Mouse (Mus musculus) v-Abl transformed pro-B cells (cell line): ENCODE measurements around the gene Pramef20.
"Not testable (repeated sequence)": the region's sequence is repeated elsewhere in the genome, so short reads cannot be mapped to it uniquely, and the experiment has no call there.

Experiments used
- in situ Hi-C, 2 experiments: fragments of 400-800 bp; cut with MboI; formaldehyde crosslinking; loops; one replicate each; pipeline ENCODE4 v1.15.1; 2025; ENCODE audit not compliant: unreplicated experiment in 2 of 2

The Pramef20 gene

DNA sequence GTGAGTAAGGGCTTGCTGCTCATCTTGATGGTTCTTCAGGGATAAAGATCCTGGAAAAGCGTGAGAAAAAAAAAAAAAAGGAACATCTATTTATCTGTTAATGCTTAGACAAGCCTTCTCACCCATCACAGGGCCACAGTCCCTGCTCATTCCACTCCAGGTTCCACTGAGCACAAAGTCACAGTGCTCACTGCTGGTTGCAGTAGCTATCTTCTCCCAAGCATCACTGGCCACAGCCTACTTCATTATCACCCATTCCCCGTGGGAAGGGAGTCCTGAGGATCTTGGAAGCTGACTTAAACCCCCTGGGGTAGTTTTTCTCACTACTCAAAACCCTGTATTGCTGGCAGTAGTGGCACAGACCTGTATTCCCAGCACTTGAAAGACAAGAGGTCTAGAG lies at the start of gene Pramef20:
TSS of gene Pramef20 (minus strand) at position 23 of the 400 bp plus-strand sequence.
- in situ Hi-C loops = no loop called here

- in situ Hi-C loops = loop anchor here in 1 of 2 experiments (10.0 kb wide), 1 partner anchor 80 kb away; no protein-coding TSS in a partner anchor
These were observed 46.9 kb upstream of the Pramef20 start for GRCm38 (mm10) chr4:144424590-144424989.

- in situ Hi-C loops = loop anchor here in 1 of 2 experiments (10.0 kb wide), 1 partner anchor 84 kb away; no protein-coding TSS in a partner anchor
These were observed 42.9 kb upstream of the Pramef20 start for GRCm38 (mm10) chr4:144420644-144421043.

DNA sequence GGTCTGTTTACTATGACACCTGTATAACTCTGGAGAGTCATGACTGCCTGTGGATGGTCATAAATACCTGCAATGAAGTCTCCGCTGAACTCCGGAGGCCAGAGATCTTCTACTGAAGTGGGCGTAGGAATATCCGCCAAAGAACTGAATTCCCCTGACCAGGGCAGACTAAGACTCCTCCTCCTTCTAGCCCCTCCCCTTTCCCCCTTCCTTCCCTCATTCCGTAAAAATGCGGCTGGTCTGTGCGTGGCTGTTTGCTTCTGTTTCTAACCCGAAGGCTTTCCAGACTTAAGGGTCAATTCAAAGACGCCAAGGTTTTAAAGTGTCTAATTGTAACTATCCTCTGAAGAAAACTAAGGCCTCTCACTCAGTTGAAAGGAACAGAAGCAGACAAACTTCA lies 30.6 kb upstream of the Pramef20 start, which contains the start of gene Pramef12:
TSS of gene Pramef12 (minus strand) at position 175 of the 400 bp plus-strand sequence.
- in situ Hi-C loops = no loop called here

- in situ Hi-C loops = no loop called here
These were observed 28.5 kb upstream of the Pramef20 start for GRCm38 (mm10) chr4:144406261-144406660.

DNA sequence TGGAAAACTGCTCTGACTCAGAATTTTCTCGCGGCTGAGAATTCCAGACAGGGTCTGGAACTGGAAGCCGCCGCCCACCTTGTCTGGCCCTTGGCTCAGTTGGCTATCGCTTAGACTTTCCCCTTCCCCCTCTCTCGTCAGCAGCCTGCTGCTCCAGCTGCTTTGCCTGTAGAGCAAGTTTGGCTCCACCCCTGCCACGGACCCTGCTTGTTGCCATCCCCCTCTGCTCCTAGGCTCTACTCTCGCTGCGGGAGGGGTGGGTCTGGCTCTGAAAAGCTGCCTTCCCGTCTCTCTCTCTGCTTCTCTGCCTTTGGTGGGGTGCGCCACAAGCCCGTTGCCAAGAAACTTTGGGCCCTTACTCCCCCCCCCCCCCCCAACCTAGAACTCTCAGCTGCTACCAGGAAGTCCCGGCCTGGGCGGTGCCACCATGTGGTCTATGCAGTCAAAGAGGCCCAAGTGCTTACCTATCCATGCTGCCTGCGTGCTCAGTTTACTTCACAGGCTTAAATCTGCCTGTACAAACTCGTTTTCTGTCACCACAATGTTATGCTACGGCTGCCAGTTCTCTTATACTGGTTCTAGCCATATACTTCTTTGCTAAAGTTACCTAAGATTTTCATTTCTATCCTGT lies 26.8 kb upstream of the Pramef20 start:
- in situ Hi-C loops = no loop called here

- in situ Hi-C loops = no loop called here
These were observed 25.0 kb upstream of the Pramef20 start for GRCm38 (mm10) chr4:144402712-144403111.

GRCm38 (mm10) chr4:144396316-144396715 lies 18.6 kb upstream of the Pramef20 start:
- in situ Hi-C loops = no loop called here

- in situ Hi-C loops = not testable (repeated sequence)
These were observed 20.1 kb downstream of the Pramef20 start, which contains the start of gene Gm13119 for GRCm38 (mm10) chr4:144357642-144358041. Gene Gm13119 (plus strand): TSS chr4:144357942.

- in situ Hi-C loops = not testable (repeated sequence)
These were observed 41.9 kb downstream of the Pramef20 start for GRCm38 (mm10) chr4:144335856-144336255.

DNA sequence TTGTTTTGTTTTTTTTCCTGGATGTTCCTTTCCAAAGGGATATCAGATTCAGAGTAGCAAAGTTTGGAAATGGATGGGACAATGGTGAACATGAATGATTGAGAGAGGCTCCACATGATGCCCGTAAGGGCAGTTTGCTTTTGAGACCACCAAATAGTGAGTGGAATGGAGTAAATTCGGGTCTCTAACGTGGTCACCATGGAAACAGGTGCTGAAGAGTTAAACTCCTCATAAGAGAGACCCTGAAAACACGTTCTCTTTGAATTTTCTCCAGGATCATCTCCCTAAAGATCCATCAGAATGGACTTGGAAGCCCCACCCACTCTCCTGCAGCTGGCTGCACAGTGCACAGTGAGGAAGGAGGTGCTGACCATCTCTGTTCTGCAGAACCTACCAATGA lies 47.8 kb downstream of the Pramef20 start, which contains the start of gene Gm13128:
TSS of gene Gm13128 (plus strand) at position 301 of the 400 bp plus-strand sequence.
- in situ Hi-C loops = not testable (repeated sequence)
